Mouse (Mus musculus) forebrain, embryonic 11.5 days (tissue): ENCODE measurements at regions not wholly inside any gene's neighbourhood (a gene's known extent, or its start where the extent isn't known, plus 50 kb on each side); places are given as distances from the start of the nearest gene placed in this dataset.

Source experiments
- ATAC-seq: fragments of 200-750 bp; cut with Nextera tagmentation; replicated peaks from 2 replicates; pipeline ENCODE4 v1.8.0; 2017; ENCODE audit warnings: moderate TSS enrichment; ENCODE audit not compliant: low FRiP score
- DNase-seq: peaks from one replicate; pipeline ENCODE4 v3.0.0-alpha.2; 2017; ENCODE audit warnings: low spot score
- H3K27ac ChIP-seq: fragments of 300-500 bp; sonication (generic); 2 replicates; pipeline ENCODE4 v1.5.1; 2014; ENCODE audit warnings: low read depth, low read length
- H3K27me3 ChIP-seq: fragments of 300-500 bp; sonication (generic); 2 replicates; pipeline ENCODE4 v1.6.1; 2014; ENCODE audit warnings: mild to moderate bottlenecking, low read length, mixed read lengths; ENCODE audit not compliant: control insufficient read depth, insufficient read depth
- H3K36me3 ChIP-seq: fragments of 300-500 bp; sonication (generic); 2 replicates; pipeline ENCODE4 v1.6.1; 2014; ENCODE audit warnings: mild to moderate bottlenecking, low read length, moderate library complexity, mixed read lengths; ENCODE audit not compliant: control insufficient read depth, insufficient read depth
- H3K4me1 ChIP-seq: fragments of 300-500 bp; sonication (generic); replicated peaks from 2 replicates; pipeline ENCODE4 v1.6.1; 2014; ENCODE audit warnings: low read length, mixed read lengths; ENCODE audit not compliant: control insufficient read depth, insufficient read depth
- H3K4me2 ChIP-seq: fragments of 300-500 bp; sonication (generic); 2 replicates; pipeline ENCODE4 v1.6.1; 2014; ENCODE audit warnings: low read depth, mild to moderate bottlenecking, low read length, moderate library complexity, mixed read lengths; ENCODE audit not compliant: severe bottlenecking
- H3K4me3 ChIP-seq: fragments of 300-500 bp; sonication (generic); 2 replicates; pipeline ENCODE4 v1.5.1; 2014; ENCODE audit warnings: low read depth, low read length
- H3K9ac ChIP-seq: fragments of 300-500 bp; sonication (generic); 2 replicates; pipeline ENCODE4 v1.6.1; 2014; ENCODE audit warnings: low read length
- H3K9me3 ChIP-seq: fragments of 300-500 bp; sonication (generic); 2 replicates; pipeline ENCODE4 v1.6.1; 2016; ENCODE audit warnings: low read length, mixed read lengths; ENCODE audit not compliant: control insufficient read depth
- WGBS: fragments of 180-500 bp; shearing (Covaris S2); extraction: QIAGEN DNeasy Blood & Tissue Kit; methylation state at CpG from one replicate; pipeline ENCODE4 v1.1.7; 2014; 5-methylcytosine and 5-hydroxymethylcytosine counted together

- H3K27me3 ChIP-seq = no peaks in the 10 kb centered on the region
- H3K27ac ChIP-seq = no peak overlapping the region
- H3K4me3 ChIP-seq = no peak overlapping the region
- H3K9me3 ChIP-seq = no peaks in the 10 kb centered on the region
- DNase-seq (no peak), ATAC-seq (no peak)
- H3K36me3 ChIP-seq = no peaks in the 10 kb centered on the region
- no peak overlapping the region for H3K9ac ChIP-seq
- no peak overlapping the region for H3K4me2 ChIP-seq
- peaks cover 12% of the 10 kb centered on the region for H3K4me1 ChIP-seq
- WGBS = 36% methylated on average over 4 of the region's 4 CpGs
Measured at GRCm38 (mm10) chr9:61721071-61721470, 193.3 kb downstream of the Rplp1 start.

DNA sequence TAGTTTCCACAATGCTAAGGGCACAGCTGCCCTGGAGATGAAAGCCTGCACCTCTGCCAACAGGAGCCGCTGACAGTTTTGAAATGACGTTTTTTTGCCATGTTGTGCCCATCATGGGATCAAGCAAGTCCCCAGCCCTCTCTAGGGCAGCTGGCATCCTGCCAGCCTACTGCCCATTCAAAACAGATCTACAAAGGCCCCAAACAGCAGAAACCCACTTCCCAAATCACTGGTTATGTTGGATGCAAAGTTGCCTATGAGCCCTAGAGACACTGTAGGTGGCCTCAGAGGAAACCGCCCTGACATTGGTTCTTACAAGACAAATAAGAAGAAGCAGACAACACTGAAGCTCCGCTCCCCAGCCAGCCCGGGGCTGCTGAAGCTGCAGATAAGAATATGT is 194.1 kb downstream of the Rplp1 start:
- Histone ChIP-seq H3K36me3 (no peaks in the 10 kb centered on the region), H3K27me3 (no peaks in the 10 kb centered on the region), H3K4me3 (no peak overlapping the region), H3K9me3 (no peaks in the 10 kb centered on the region), H3K4me2 (no peak overlapping the region), H3K9ac (no peak overlapping the region), H3K27ac (no peak overlapping the region), H3K4me1 (peaks cover 12% of the 10 kb centered on the region)
- no peak for DNase-seq
- ATAC-seq = no peak
- 57% methylated on average over 5 of the region's 5 CpGs for WGBS

GRCm38 (mm10) chr9:61716751-61717150 is 197.6 kb downstream of the Rplp1 start:
- Histone ChIP-seq H3K27me3 (no peaks in the 10 kb centered on the region), H3K4me1 (peaks cover 12% of the 10 kb centered on the region), H3K36me3 (no peaks in the 10 kb centered on the region), H3K4me2 (no peak overlapping the region), H3K9ac (no peak overlapping the region), H3K9me3 (no peaks in the 10 kb centered on the region), H3K27ac (no peak overlapping the region), H3K4me3 (no peak overlapping the region)
- ATAC-seq (no peak), DNase-seq (no peak)
- WGBS = 67% methylated on average over 4 of the region's 4 CpGs

DNA sequence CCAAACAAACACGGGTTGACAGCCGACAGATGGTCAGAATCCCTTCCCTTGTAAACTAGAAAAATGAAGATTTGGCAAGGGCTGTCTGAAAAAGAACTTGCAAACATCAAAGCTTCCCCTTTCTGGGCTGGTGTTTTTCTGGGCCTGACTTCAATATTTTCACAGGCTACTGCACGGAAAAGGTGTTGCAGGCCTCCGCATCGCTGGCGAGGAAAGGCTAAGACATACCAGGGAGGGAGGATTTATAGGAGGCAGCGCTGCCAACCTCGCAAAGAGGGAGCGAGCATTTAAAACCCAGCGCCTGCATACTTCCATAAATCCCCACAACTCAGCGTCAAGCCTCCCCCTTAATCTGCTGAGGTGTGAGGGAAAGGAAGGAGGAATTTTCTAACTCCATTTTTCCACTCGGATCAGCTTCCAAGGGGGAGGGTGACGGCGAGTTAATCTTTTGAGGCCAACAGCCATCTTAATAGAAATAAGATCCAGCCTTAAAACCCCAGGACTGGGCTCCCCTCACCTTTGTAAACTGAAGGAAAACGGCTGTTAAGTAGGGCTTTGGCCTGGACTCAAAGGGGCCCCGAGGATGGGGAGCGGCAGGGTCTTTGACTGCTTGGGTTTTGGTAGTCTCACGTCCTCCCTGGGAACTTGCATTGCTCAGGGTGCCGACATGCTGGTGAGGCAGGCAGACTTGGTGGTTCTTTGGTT is 199.9 kb downstream of the Rplp1 start:
- H3K27ac ChIP-seq = no peak overlapping the region
- H3K4me1 ChIP-seq = no peaks in the 10 kb centered on the region; the same call in 1 of the 2 replicates
- no peak overlapping the region for H3K4me2 ChIP-seq
- H3K9me3 ChIP-seq = no peaks in the 10 kb centered on the region
- H3K9ac ChIP-seq = no peak overlapping the region; the same call in 1 of the 2 replicates
- H3K36me3 ChIP-seq = no peaks in the 10 kb centered on the region
- H3K4me3 ChIP-seq = no peak overlapping the region
- ATAC-seq (no peak), DNase-seq (no peak)
- no peaks in the 10 kb centered on the region for H3K27me3 ChIP-seq
- 39% methylated on average over 19 of the region's 19 CpGs for WGBS

GRCm38 (mm10) chr9:61713806-61714205 is 200.5 kb downstream of the Rplp1 start:
- no peak overlapping the region for H3K9ac ChIP-seq
- no peaks in the 10 kb centered on the region for H3K27me3 ChIP-seq
- no peak for DNase-seq
- no peaks in the 10 kb centered on the region for H3K36me3 ChIP-seq
- H3K9me3 ChIP-seq = no peaks in the 10 kb centered on the region
- H3K27ac ChIP-seq = no peak overlapping the region
- H3K4me1 ChIP-seq = no peaks in the 10 kb centered on the region; the same call in 1 of the 2 replicates
- H3K4me2 ChIP-seq = no peak overlapping the region
- WGBS = 90% methylated on average over 7 of the region's 7 CpGs
- no peak for ATAC-seq
- no peak overlapping the region for H3K4me3 ChIP-seq

DNA sequence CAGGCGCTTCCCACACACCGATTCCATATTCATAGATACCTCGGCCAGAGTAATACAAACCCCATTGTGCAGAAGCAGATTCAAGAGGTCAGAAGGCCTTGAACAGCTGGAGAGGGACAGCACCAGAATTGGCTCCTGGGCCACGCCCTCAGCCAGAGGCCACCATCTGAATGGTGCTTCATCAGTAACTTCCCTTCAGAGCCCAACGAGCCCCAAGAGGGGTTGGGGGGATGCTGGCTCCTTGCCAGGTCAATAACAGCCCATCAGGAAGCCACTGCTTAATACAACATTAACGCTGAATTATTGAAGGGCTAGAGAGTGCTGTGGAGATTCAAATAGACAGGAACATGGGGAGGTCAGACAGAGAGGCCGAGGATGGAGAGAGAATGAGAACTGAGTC is 203.0 kb downstream of the Rplp1 start:
- no peak for DNase-seq
- Histone ChIP-seq H3K36me3 (no peaks in the 10 kb centered on the region), H3K4me1 (no peaks in the 10 kb centered on the region; the same call in 1 of the 2 replicates), H3K4me3 (no peak overlapping the region), H3K9me3 (no peaks in the 10 kb centered on the region), H3K27me3 (no peaks in the 10 kb centered on the region), H3K4me2 (no peak overlapping the region), H3K9ac (no peak overlapping the region), H3K27ac (no peak overlapping the region)
- ATAC-seq = no peak
- 59% methylated on average over 7 of the region's 7 CpGs for WGBS

DNA sequence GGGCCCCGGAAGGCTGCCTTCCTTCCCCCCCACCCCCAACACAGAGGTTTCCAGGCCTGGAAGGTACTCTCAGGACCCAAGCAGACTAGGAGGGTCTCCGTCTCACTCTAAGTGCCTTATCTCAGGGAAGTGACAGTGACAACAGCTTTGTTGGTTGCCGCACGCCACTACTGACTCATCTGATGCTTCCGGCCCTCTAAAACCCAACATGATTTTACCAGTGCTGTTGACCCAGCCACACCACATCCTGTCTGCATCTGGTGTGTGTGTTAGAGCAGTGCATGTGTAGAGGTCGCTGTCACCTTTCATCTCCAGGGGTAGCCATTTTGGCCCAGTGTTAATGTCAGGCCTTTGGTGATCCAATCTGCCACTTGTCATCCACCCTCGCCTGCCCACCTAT is 206.5 kb downstream of the Rplp1 start:
- H3K36me3 ChIP-seq = no peaks in the 10 kb centered on the region
- WGBS = 92% methylated on average over 7 of the region's 7 CpGs
- no peak overlapping the region for H3K9ac ChIP-seq

DNA sequence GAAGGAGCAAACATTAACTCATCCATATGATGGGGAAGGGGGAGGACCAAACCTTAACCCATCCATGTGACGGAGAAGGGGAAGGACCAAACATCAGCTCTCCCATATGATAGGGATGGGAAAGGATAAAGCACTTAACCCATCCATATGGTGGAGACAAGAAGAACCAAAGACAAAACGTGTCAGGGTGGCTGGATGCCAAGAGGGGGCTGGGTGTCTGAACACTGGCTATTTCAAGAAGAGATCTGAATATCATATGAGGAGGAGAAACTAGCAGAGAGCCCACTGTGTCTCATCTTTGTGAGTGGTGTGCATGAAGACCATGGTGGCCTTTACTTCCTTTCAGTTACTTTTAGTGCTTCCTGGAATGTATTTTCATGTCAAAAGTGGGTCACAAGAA is 207.0 kb downstream of the Rplp1 start:
- Histone ChIP-seq H3K4me1 (no peaks in the 10 kb centered on the region), H3K9ac (no peak overlapping the region)

More for the DNA sequence above, 206.5 kb downstream of the Rplp1 start:
- DNase-seq (no peak), ATAC-seq (no peak)
- H3K27me3 ChIP-seq = no peaks in the 10 kb centered on the region
- H3K4me3 ChIP-seq = no peak overlapping the region
- no peak overlapping the region for H3K27ac ChIP-seq
- no peaks in the 10 kb centered on the region for H3K9me3 ChIP-seq
- H3K4me1 ChIP-seq = no peaks in the 10 kb centered on the region
- H3K4me2 ChIP-seq = no peak overlapping the region

DNA sequence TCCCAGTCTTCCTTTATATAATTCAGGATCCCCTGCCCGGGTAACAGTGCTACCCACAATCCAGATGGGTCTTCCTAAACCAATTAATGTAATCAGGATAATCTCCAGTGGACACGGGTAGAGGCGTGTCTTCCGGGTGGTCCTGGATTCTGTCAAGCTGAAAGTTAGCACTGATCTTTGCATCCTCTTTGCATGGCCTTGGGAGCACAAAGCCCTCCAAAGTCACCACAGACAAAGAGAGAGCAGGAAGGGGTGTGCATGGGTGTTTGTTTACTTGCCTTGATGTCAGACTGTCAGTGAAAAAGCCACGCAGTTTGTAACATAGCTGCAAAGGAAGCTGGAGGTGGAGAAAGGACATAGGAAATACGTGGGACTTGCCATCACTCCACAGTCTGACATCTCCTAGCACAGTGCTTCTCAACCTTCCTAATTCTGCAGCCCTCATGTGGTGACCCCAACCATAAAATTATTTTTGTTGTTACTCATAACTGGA is 208.0 kb downstream of the Rplp1 start:
- WGBS = 82% methylated on average over 6 of the region's 6 CpGs
- no peaks in the 10 kb centered on the region for H3K27me3 ChIP-seq
- no peak overlapping the region for H3K27ac ChIP-seq
- H3K9me3 ChIP-seq = no peaks in the 10 kb centered on the region
- ATAC-seq = no peak
- no peak overlapping the region for H3K4me2 ChIP-seq
- H3K4me1 ChIP-seq = no peaks in the 10 kb centered on the region
- no peaks in the 10 kb centered on the region for H3K36me3 ChIP-seq
- no peak for DNase-seq
- no peak overlapping the region for H3K9ac ChIP-seq
- H3K4me3 ChIP-seq = no peak overlapping the region

More for the DNA sequence above, 207.0 kb downstream of the Rplp1 start:
- Histone ChIP-seq H3K27me3 (no peaks in the 10 kb centered on the region), H3K36me3 (no peaks in the 10 kb centered on the region), H3K4me2 (no peak overlapping the region), H3K27ac (no peak overlapping the region), H3K9me3 (no peaks in the 10 kb centered on the region), H3K4me3 (no peak overlapping the region)
- ATAC-seq = no peak
- WGBS = 75% methylated on average over 2 of the region's 2 CpGs
- no peak for DNase-seq
